Mouse (Mus musculus) heart, postnatal 0 days (tissue): ENCODE measurements at regions not wholly inside any gene's neighbourhood (a gene's known extent, or its start where the extent isn't known, plus 50 kb on each side); places are given as distances from the start of the nearest gene placed in this dataset.

Experiments used
- CTCF ChIP-seq: IDR thresholded peaks from 2 replicates; pipeline ENCODE4 v1.5.1; 2016; ENCODE audit warnings: antibody characterized with exemption, control low read depth, low read depth
- EP300 ChIP-seq: IDR thresholded peaks from 2 replicates; pipeline ENCODE4 v1.6.1; 2016; ENCODE audit warnings: antibody characterized with exemption, low read depth

DNA sequence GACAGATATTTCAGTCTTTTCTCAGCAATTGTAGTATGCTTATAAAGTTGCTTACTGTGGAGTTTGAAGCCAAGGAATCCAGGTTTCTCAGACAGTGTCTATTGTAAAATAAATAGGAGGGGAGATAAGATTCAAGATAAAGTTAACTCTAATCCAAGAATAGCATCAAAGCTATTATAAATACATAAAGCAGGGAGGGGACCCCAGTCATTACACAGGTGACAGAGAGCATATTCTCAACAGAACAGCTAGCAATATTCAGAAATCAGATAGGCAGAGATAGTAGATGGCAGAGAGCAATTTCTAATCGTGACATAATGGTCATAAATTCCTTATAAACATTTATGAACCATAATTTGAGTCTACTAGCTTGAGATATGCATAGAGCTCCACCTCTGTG lies 101.7 kb downstream of the Agtr2 start:
- TF ChIP-seq CTCF (no peak), EP300 (no peak)
